ENCODE assay signal across 21 mouse cellular contexts in genomic region chr7:6173872-6174271, GRCm38 (mm10). TPM values are rescaled to one million over a fixed set of nuclear protein-coding genes. Genes with fewer than 3 reads are reported as not detected.
A peak's percentile ranks its signal among the peaks of the same experiment; 100 is the strongest.
DNase-seq lines count a peak whose midpoint lies in the region; ATAC-seq and TF ChIP-seq lines count a peak whose summit lies in the region.
"Had no signal": no experiment of that assay in that cellular context is flagged by ENCODE, and none has a peak within 500 bp of the region (broad histone marks: within the 10 kb centered on the region; RNA-seq: fewer than 3 reads in every experiment).

No protein-coding gene starts in this region.

- no peak for TF ChIP-seq CTCF in lung, adult 2 months (IDR thresholded peaks at IDR 0.05; ENCODE audit: insufficient read depth, low read length)
- no peak for TF ChIP-seq CTCF in CH12.LX (conservative IDR thresholded peaks at IDR 0.05 in 1 of 2, IDR thresholded peaks at IDR 0.05 in 1 of 2; ENCODE audit: low read depth in 2 of 2, low read length in 2 of 2)

- WGBS in forebrain, embryonic 10.5 days, result 92% methylated on average over 8 of the region's 8 CpGs
- WGBS in forebrain, embryonic 13.5 days, result 93% methylated on average over 8 of the region's 8 CpGs
- WGBS in lung, adult 2 months, result 73% methylated on average over 8 of the region's 8 CpGs
- WGBS in liver, embryonic 13.5 days (ENCODE audit: insufficient replicate concordance), result 79% methylated on average over 8 of the region's 8 CpGs
- WGBS in heart, embryonic 12.5 days, result 91% methylated on average over 8 of the region's 8 CpGs

- no peaks in the 10 kb centered on the region; the same call in 1 of the 2 replicates for H3K79me2 ChIP-seq in CH12.LX (replicated peaks; ENCODE audit: control insufficient read depth, extremely low read depth, insufficient read depth, poor library complexity, severe bottlenecking)

- in situ Hi-C loops in CH12.LX (cut with MboI; ENCODE audit: low pct_ligation_motif_present, low pct_unique_long_range_greater_than_20kb, low sequenced_read_pairs), result no loop called here

- no peak for TF ChIP-seq RAD21 in CH12.LX (IDR thresholded peaks at IDR 0.05; ENCODE audit: low read depth, low read length)

- H3K9me3 ChIP-seq in forebrain, embryonic 10.5 days, result no peaks in the 10 kb centered on the region
- no peaks in the 10 kb centered on the region for H3K9me3 ChIP-seq in forebrain, embryonic 13.5 days (replicated peaks)
- H3K9me3 ChIP-seq in CH12.LX (replicated peaks; ENCODE audit: low read length), result no peaks in the 10 kb centered on the region
- no peaks in the 10 kb centered on the region for H3K9me3 ChIP-seq in liver, embryonic 13.5 days (replicated peaks)
- no peaks in the 10 kb centered on the region for H3K9me3 ChIP-seq in heart, embryonic 12.5 days (replicated peaks)
- H3K9me3 ChIP-seq: embryonic facial prominence, embryonic 15.5 days; G1E had no signal

- no peak overlapping the region; the same call in 1 of the 2 replicates for H3K9ac ChIP-seq in forebrain, embryonic 13.5 days
- H3K9ac ChIP-seq in CH12.LX (ENCODE audit: insufficient read depth, low read depth), result no peak overlapping the region
- H3K9ac ChIP-seq in liver, embryonic 13.5 days, result no peak overlapping the region
- H3K9ac ChIP-seq in heart, embryonic 12.5 days, result no peak overlapping the region
- H3K9ac ChIP-seq: embryonic facial prominence, embryonic 15.5 days had no signal

- no peak for DNase-seq in forebrain, embryonic 10.5 days (ENCODE audit: extremely low spot score, low spot score)
- peak; percentile 49 to 72 for DNase-seq in lung, adult 18-20 months
- no peak for DNase-seq in lung, adult 2 months
- DNase-seq in CH12.LX (ENCODE audit: extremely low read depth), result no peak
- no peak for DNase-seq in liver, embryonic 13.5 days
- no peak for DNase-seq in right cerebral cortex, adult 18-20 months
- DNase-seq: adrenal gland, adult 8-10 months; cerebellum, adult 8-10 months; gastrocnemius, postnatal 14 days; left cerebral cortex, postnatal 4 days; right cerebral cortex, postnatal 4 days had no signal

- peaks cover 41% of the 10 kb centered on the region for H3K36me3 ChIP-seq in forebrain, embryonic 10.5 days (replicated peaks)
- peaks cover 22% of the 10 kb centered on the region; the same call in 1 of the 2 replicates for H3K36me3 ChIP-seq in forebrain, embryonic 13.5 days (ENCODE audit: poor library complexity, severe bottlenecking)
- H3K36me3 ChIP-seq in CH12.LX (replicated peaks in 1 of 2; ENCODE audit: control insufficient read depth in 1 of 2, insufficient read depth in 1 of 2, low read length in 1 of 2), result peaks cover 3 to 33% of the 10 kb centered on the region in 2 experiments
- peaks cover 13% of the 10 kb centered on the region; the same call in 1 of the 2 replicates for H3K36me3 ChIP-seq in liver, embryonic 13.5 days
- H3K36me3 ChIP-seq in heart, embryonic 12.5 days, result peaks cover 17% of the 10 kb centered on the region

- dilution Hi-C loops in CH12.LX (cut with MboI; ENCODE audit: extremely low pct_ligation_motif_present, extremely low pct_unique_long_range_greater_than_20kb, low sequenced_read_pairs), result no loop called here

- no peak overlapping the region for H3K27ac ChIP-seq in forebrain, embryonic 10.5 days
- H3K27ac ChIP-seq in forebrain, embryonic 13.5 days, result no peak overlapping the region
- H3K27ac ChIP-seq in CH12.LX (ENCODE audit: insufficient read depth, low read depth), result no peak overlapping the region
- peak overlapping the region; percentile 72; the same call in 1 of the 2 replicates for H3K27ac ChIP-seq in liver, embryonic 13.5 days
- no peak overlapping the region for H3K27ac ChIP-seq in heart, embryonic 12.5 days (ENCODE audit: poor library complexity, severe bottlenecking)
- H3K27ac ChIP-seq: embryonic facial prominence, embryonic 15.5 days had no signal

- H3K4me1 ChIP-seq in forebrain, embryonic 10.5 days, result peaks cover 14% of the 10 kb centered on the region
- peaks cover 15% of the 10 kb centered on the region for H3K4me1 ChIP-seq in forebrain, embryonic 13.5 days
- H3K4me1 ChIP-seq in lung, adult 2 months (ENCODE audit: control insufficient read depth, insufficient read depth, low read length), result peaks cover 6% of the 10 kb centered on the region
- peaks cover 4 to 16% of the 10 kb centered on the region in 2 experiments for H3K4me1 ChIP-seq in CH12.LX (ENCODE audit: control insufficient read depth in 1 of 2, insufficient read depth in 2 of 2)
- H3K4me1 ChIP-seq in liver, embryonic 13.5 days (replicated peaks), result peaks cover 49% of the 10 kb centered on the region
- peaks cover 18% of the 10 kb centered on the region for H3K4me1 ChIP-seq in heart, embryonic 12.5 days (replicated peaks)

- no peak overlapping the region for H3K4me2 ChIP-seq in forebrain, embryonic 13.5 days
- peak overlapping the region; percentile 76; the same call in 1 of the 2 replicates for H3K4me2 ChIP-seq in CH12.LX (ENCODE audit: insufficient read depth, low read depth, poor library complexity, severe bottlenecking)
- peak overlapping the region; percentile 89 for H3K4me2 ChIP-seq in liver, embryonic 13.5 days
- no peak overlapping the region for H3K4me2 ChIP-seq in heart, embryonic 12.5 days

- no peak for TF ChIP-seq POLR2A in lung, adult 2 months (IDR thresholded peaks at IDR 0.05; ENCODE audit: borderline replicate concordance, extremely low read depth, low read depth, low read length)
- TF ChIP-seq POLR2A in CH12.LX (IDR thresholded peaks at IDR 0.05; ENCODE audit: low read depth, low read length), result no peak

- peak overlapping the region; percentile 76; the same call in 1 of the 2 replicates for H3K4me3 ChIP-seq in forebrain, embryonic 10.5 days
- no peak overlapping the region for H3K4me3 ChIP-seq in forebrain, embryonic 13.5 days
- H3K4me3 ChIP-seq in lung, adult 2 months (replicated peaks; ENCODE audit: extremely low read depth, low read depth, low read length), result no peak overlapping the region
- no peak overlapping the region for H3K4me3 ChIP-seq in CH12.LX (replicated peaks in 1 of 3; ENCODE audit: low read depth in 2 of 3, low read length in 2 of 3, poor library complexity in 1 of 3)
- no peak overlapping the region; the same call in 1 of the 2 replicates for H3K4me3 ChIP-seq in liver, embryonic 13.5 days (replicated peaks)
- no peak overlapping the region for H3K4me3 ChIP-seq in heart, embryonic 12.5 days

- ATAC-seq in forebrain, embryonic 13.5 days, result no peak
- ATAC-seq in liver, embryonic 13.5 days (ENCODE audit: low read depth), result no peak
- no peak for ATAC-seq in heart, embryonic 12.5 days (ENCODE audit: insufficient number of reproducible peaks, low FRiP score)

- TF ChIP-seq EP300 in CH12.LX (IDR thresholded peaks at IDR 0.05; ENCODE audit: low read length), result no peak

- no peaks in the 10 kb centered on the region for H3K27me3 ChIP-seq in forebrain, embryonic 10.5 days (ENCODE audit: poor library complexity, severe bottlenecking)
- H3K27me3 ChIP-seq in forebrain, embryonic 13.5 days, result no peaks in the 10 kb centered on the region
- no peaks in the 10 kb centered on the region for H3K27me3 ChIP-seq in CH12.LX (replicated peaks)
- H3K27me3 ChIP-seq in liver, embryonic 13.5 days, result no peaks in the 10 kb centered on the region
- no peaks in the 10 kb centered on the region for H3K27me3 ChIP-seq in heart, embryonic 12.5 days (replicated peaks)
- H3K27me3 ChIP-seq: embryonic facial prominence, embryonic 15.5 days had no signal

TF ChIP-seq in CH12.LX, 34 proteins besides CTCF, POLR2A, EP300 and RAD21 (continues in another document):
- TF ChIP-seq BHLHE40 (IDR thresholded peaks at IDR 0.05; ENCODE audit: low read depth, low read length) (no peak), JUN (IDR thresholded peaks at IDR 0.05; ENCODE audit: insufficient read depth, low read depth, low read length) (no peak)

RNA-seq across cellular contexts. Expression of gene Zfp444, which starts 1.8 kb away (rescaled TPM):
- 69.8 and 78.2 TPM in 2 replicates for polyA plus RNA-seq in forebrain, embryonic 10.5 days (2016; fragmentation: Nextera tagmentation; extraction: Ambion mirVana)
- polyA plus RNA-seq in forebrain, embryonic 13.5 days (2015; fragmentation: Nextera tagmentation; extraction: Ambion mirVana), result 84.4 and 85.5 TPM in 2 replicates
- polyA plus RNA-seq in lung, adult 2 months (2012; rRNA removed), result 35.2 and 36.7 TPM in 2 replicates
- total RNA-seq in CH12.LX (2012; rRNA removed), result 18.1 and 18.2 TPM in 2 replicates
- total RNA-seq in CH12.LX (2014; rRNA removed), result 13.4 and 16.0 TPM in 2 replicates
- polyA plus RNA-seq in CH12.LX (2012; ENCODE audit: insufficient read length, low read depth), result 22.0 and 23.3 TPM in 2 replicates
- 19.6 and 21.0 TPM in 2 replicates for polyA plus RNA-seq in liver, embryonic 13.5 days (2015; fragmentation: Nextera tagmentation; extraction: Ambion mirVana)
- polyA plus RNA-seq in heart, embryonic 12.5 days (2016; fragmentation: Nextera tagmentation; extraction: Ambion mirVana), result 30.2 and 31.3 TPM in 2 replicates

RNA-seq across cellular contexts. Expression of gene Zfp787, which starts 18.1 kb away (rescaled TPM):
- 23.7 and 24.4 TPM in 2 replicates for polyA plus RNA-seq in forebrain, embryonic 10.5 days (2016; fragmentation: Nextera tagmentation; extraction: Ambion mirVana)
- polyA plus RNA-seq in forebrain, embryonic 13.5 days (2015; fragmentation: Nextera tagmentation; extraction: Ambion mirVana), result 20.0 and 22.8 TPM in 2 replicates
- polyA plus RNA-seq in lung, adult 2 months (2012; rRNA removed), result 38.4 and 44.0 TPM in 2 replicates
- total RNA-seq in CH12.LX (2012; rRNA removed) (24.8 and 28.3 TPM in 2 replicates), CH12.LX (2014; rRNA removed) (17.5 and 22.1 TPM in 2 replicates)
- polyA plus RNA-seq in CH12.LX (2012; ENCODE audit: insufficient read length, low read depth), result 19.0 and 19.3 TPM in 2 replicates
- 9.9 and 12.0 TPM in 2 replicates for polyA plus RNA-seq in liver, embryonic 13.5 days (2015; fragmentation: Nextera tagmentation; extraction: Ambion mirVana)
- 26.0 and 27.7 TPM in 2 replicates for polyA plus RNA-seq in heart, embryonic 12.5 days (2016; fragmentation: Nextera tagmentation; extraction: Ambion mirVana)

RNA-seq across cellular contexts. Expression of gene Galp, which starts 23.0 kb away (rescaled TPM):
- not detected in 2 replicates for polyA plus RNA-seq in forebrain, embryonic 10.5 days (2016; fragmentation: Nextera tagmentation; extraction: Ambion mirVana)
- not detected in 2 replicates for polyA plus RNA-seq in forebrain, embryonic 13.5 days (2015; fragmentation: Nextera tagmentation; extraction: Ambion mirVana)
- not detected in 2 replicates for polyA plus RNA-seq in lung, adult 2 months (2012; rRNA removed)
- total RNA-seq in CH12.LX (2012; rRNA removed), result not detected in 2 replicates
- total RNA-seq in CH12.LX (2014; rRNA removed), result not detected in 2 replicates
- polyA plus RNA-seq in CH12.LX (2012; ENCODE audit: insufficient read length, low read depth), result not detected in 2 replicates
- not detected in 2 replicates for polyA plus RNA-seq in liver, embryonic 13.5 days (2015; fragmentation: Nextera tagmentation; extraction: Ambion mirVana)
- not detected in 2 replicates for polyA plus RNA-seq in heart, embryonic 12.5 days (2016; fragmentation: Nextera tagmentation; extraction: Ambion mirVana)
- total RNA-seq: adrenal gland, adult 8-10 months; G1E; gastrocnemius, postnatal 14 days; hematopoietic stem cell, adult 5-6 weeks; layer of hippocampus, postnatal 14 days; left cerebral cortex, postnatal 4 days; megakaryocyte progenitor cell, adult 5-6 weeks had no signal
- polyA plus RNA-seq: embryonic facial prominence, embryonic 15.5 days; G1E; heart, embryonic 11.5 days; intestine, embryonic 14.5 days; myocyte had no signal

RNA-seq across cellular contexts. Expression of gene Zscan5b, which starts 48.2 kb away (rescaled TPM):
- polyA plus RNA-seq in forebrain, embryonic 10.5 days (2016; fragmentation: Nextera tagmentation; extraction: Ambion mirVana), result not detected in 2 replicates
- not detected in 2 replicates for polyA plus RNA-seq in forebrain, embryonic 13.5 days (2015; fragmentation: Nextera tagmentation; extraction: Ambion mirVana)
- polyA plus RNA-seq in lung, adult 2 months (2012; rRNA removed), result not detected in 2 replicates
- total RNA-seq in CH12.LX (2012; rRNA removed), result not detected in 2 replicates
- total RNA-seq in CH12.LX (2014; rRNA removed), result not detected in 2 replicates
- not detected in 2 replicates for polyA plus RNA-seq in CH12.LX (2012; ENCODE audit: insufficient read length, low read depth)
- not detected in 2 replicates for polyA plus RNA-seq in liver, embryonic 13.5 days (2015; fragmentation: Nextera tagmentation; extraction: Ambion mirVana)
- polyA plus RNA-seq in heart, embryonic 12.5 days (2016; fragmentation: Nextera tagmentation; extraction: Ambion mirVana), result not detected in 2 replicates
- total RNA-seq: adrenal gland, adult 8-10 months; G1E; gastrocnemius, postnatal 14 days; hematopoietic stem cell, adult 5-6 weeks; layer of hippocampus, postnatal 14 days; left cerebral cortex, postnatal 4 days; megakaryocyte progenitor cell, adult 5-6 weeks had no signal
- polyA plus RNA-seq: embryonic facial prominence, embryonic 15.5 days; G1E; heart, embryonic 11.5 days; intestine, embryonic 14.5 days; myocyte had no signal

Comparison
In these comparisons a context has a peak if more than half of its experiments do, and no peak if none do; other contexts are left out.
1. DNase-seq: peak in lung, adult 18-20 months (2 of 2); none in forebrain, embryonic 10.5 days (single experiment), lung, adult 2 months (single experiment), CH12.LX (single experiment), liver, embryonic 13.5 days (single experiment) and right cerebral cortex, adult 18-20 months (single experiment).
2. H3K4me2 ChIP-seq: peak in CH12.LX (single experiment) and liver, embryonic 13.5 days (single experiment); none in forebrain, embryonic 13.5 days (single experiment) and heart, embryonic 12.5 days (single experiment).